Mouse (Mus musculus): ENCODE results near the gene Cnnm3. TPM values are rescaled to one million over a fixed set of nuclear protein-coding genes. Genes with fewer than 3 reads are reported as not detected.

Cnnm3 gene
- polyA plus RNA-seq, 1 experiment, result 10.2 TPM

DNA sequence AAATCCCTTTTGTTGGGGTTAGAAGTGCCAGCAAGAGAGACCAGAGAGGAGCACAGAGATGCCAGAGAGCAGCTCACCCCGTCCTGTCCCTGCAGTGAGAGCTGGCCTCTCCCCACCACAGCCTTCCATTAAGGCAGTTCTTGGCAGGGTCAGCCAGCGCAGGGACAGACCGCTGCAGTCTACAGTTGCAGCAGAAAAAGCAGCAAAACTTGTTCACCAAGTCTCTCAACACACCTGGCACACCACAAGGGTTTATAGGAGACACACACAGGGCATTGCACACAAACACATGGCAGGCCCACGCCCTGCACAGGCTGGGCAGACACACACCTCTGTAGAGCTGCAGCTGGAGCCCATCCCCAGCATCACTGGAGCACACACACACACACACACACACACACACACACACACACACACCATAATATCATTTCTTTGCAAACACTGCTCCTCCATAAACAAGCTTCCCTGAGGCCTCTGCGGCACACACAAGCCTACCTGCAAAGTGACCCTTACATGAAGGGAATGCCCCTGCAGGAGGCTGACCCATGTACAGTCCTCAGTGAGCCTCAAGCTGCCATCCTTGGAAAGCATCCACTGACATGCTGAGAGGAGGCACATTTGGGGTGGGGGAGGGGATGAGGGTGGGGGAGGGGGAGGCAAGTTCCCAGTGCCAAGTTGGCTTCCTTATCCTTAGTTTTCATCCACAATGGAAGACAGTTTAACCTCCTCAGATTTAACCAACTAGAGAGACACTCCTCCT lies 62.7 kb downstream of the Cnnm3 start:
- TF ChIP-seq TCF12 (IDR thresholded peaks at IDR 0.05; ENCODE audit: insufficient read depth, poor library complexity, severe bottlenecking) (no peak), SRF (IDR thresholded peaks at IDR 0.05; ENCODE audit: control insufficient read depth, insufficient read length, low read depth) (no peak), MAX (IDR thresholded peaks at IDR 0.05; ENCODE audit: low read depth) (no peak), MYOD1 (IDR thresholded peaks at IDR 0.05; ENCODE audit: control insufficient read depth in 1 of 3, insufficient read length in 2 of 3, low read depth in 2 of 3) (no peak), MYOG (IDR thresholded peaks at IDR 0.05; ENCODE audit: control insufficient read depth in 1 of 3, insufficient read depth in 1 of 3, insufficient read length in 2 of 3, low read depth in 2 of 3) (no peak), USF1 (IDR thresholded peaks at IDR 0.05; ENCODE audit: low read depth) (no peak)
- H3K36me3 ChIP-seq (ENCODE audit: control insufficient read depth, insufficient read depth), result no peaks in the 10 kb centered on the region
- no peak overlapping the region for H3ac ChIP-seq (ENCODE audit: control insufficient read depth, insufficient read length)
- H3K4me3 ChIP-seq, result no peak overlapping the region
- no peak overlapping the region for H3K4me2 ChIP-seq (ENCODE audit: low read depth)
- H3K27me3 ChIP-seq (ENCODE audit: control insufficient read depth, insufficient read depth, insufficient read length), result no peaks in the 10 kb centered on the region
- H3K79me2 ChIP-seq (ENCODE audit: control insufficient read depth, insufficient read depth), result no peaks in the 10 kb centered on the region

DNA sequence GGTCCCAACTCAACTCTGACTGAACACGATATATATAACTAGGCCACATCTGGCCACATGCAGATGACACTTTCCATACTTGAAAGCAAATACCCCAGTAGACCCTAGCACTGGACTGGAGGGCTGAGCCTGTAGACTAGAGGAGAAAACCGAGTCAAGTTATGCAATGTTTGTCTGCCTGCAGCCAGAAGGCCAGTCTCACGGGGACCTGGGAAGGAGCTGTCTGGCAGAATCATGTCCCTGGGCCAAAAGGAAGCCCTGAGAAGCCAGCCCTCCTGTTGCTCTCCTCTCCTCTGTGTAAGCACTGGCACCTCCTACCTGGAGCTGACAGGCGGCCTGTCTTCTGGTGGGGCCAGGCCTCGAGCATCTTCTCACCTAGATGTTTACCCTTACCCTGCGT lies 63.7 kb downstream of the Cnnm3 start:
- H3K4me2 ChIP-seq (ENCODE audit: low read depth), result no peak overlapping the region
- TF ChIP-seq MYOD1 (IDR thresholded peaks at IDR 0.05; ENCODE audit: control insufficient read depth in 1 of 3, insufficient read length in 2 of 3, low read depth in 2 of 3), result no peak
- TF ChIP-seq MAX (IDR thresholded peaks at IDR 0.05; ENCODE audit: low read depth), result no peak
- TF ChIP-seq TCF3 (IDR thresholded peaks at IDR 0.05; ENCODE audit: insufficient read length, low read depth), result no peak
- TF ChIP-seq CEBPB (IDR thresholded peaks at IDR 0.05; ENCODE audit: insufficient read depth, poor library complexity, severe bottlenecking), result no peak
- no peak for TF ChIP-seq TCF12 (IDR thresholded peaks at IDR 0.05; ENCODE audit: insufficient read depth, poor library complexity, severe bottlenecking)
- no peak for TF ChIP-seq E2F4 (IDR thresholded peaks at IDR 0.05; ENCODE audit: insufficient read depth)
- no peak for TF ChIP-seq POLR2A (IDR thresholded peaks at IDR 0.05; ENCODE audit: insufficient read length, low read depth)
- no peak for TF ChIP-seq USF1 (IDR thresholded peaks at IDR 0.05; ENCODE audit: low read depth)
- no peak for TF ChIP-seq SRF (IDR thresholded peaks at IDR 0.05; ENCODE audit: control insufficient read depth, insufficient read length, low read depth)
- no peak for TF ChIP-seq REST (IDR thresholded peaks at IDR 0.05; ENCODE audit: insufficient read depth, insufficient read length)
- no peak for TF ChIP-seq MYOG (IDR thresholded peaks at IDR 0.05; ENCODE audit: control insufficient read depth in 1 of 3, insufficient read depth in 1 of 3, insufficient read length in 2 of 3, low read depth in 2 of 3)
- no peak for TF ChIP-seq POLR2AphosphoS2 (IDR thresholded peaks at IDR 0.05; ENCODE audit: insufficient read length, low read depth)
- no peak overlapping the region for H3K4me3 ChIP-seq
- H3K27me3 ChIP-seq (ENCODE audit: control insufficient read depth, insufficient read depth, insufficient read length), result no peaks in the 10 kb centered on the region
- H3ac ChIP-seq (ENCODE audit: control insufficient read depth, insufficient read length), result no peak overlapping the region
- H3K79me2 ChIP-seq (ENCODE audit: control insufficient read depth, insufficient read depth), result no peaks in the 10 kb centered on the region
- H3K36me3 ChIP-seq (ENCODE audit: control insufficient read depth, insufficient read depth), result no peaks in the 10 kb centered on the region

DNA sequence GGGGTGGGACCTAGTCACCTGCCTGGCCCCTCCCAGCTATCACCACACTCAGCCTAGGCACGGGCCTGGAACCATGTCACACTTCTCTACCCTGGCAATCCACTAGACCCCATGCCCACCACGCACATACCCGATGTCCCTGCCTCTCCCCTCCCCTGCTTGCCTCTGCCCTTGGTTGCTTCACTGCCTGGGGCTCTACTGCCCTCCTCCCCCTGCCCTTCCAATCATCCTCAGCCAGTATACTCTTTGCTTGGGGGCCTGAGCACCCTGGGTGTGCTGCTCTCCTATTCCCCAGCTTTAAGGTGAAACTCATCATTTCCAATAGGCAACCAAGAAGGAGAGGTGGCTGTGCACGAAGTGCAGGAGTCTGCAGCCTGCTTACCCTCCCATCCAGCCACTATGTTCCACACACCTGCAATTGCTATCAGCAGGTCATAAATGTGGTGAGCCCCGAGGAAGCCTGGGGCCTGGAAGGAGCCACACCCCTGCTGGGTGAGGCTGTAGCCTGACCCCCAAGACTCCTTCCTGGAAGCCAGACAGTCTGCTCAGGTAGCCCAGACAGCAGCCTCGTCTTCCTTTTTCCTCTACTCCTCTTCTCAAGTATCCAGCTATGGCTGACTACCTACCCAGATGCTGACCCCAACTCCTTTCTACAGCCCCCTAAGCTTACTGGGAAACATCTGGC lies 65.5 kb downstream of the Cnnm3 start:
- Histone ChIP-seq H3K36me3 (ENCODE audit: control insufficient read depth, insufficient read depth) (no peaks in the 10 kb centered on the region), H3K27me3 (ENCODE audit: control insufficient read depth, insufficient read depth, insufficient read length) (no peaks in the 10 kb centered on the region), H3K4me3 (no peak overlapping the region), H3K4me2 (ENCODE audit: low read depth) (no peak overlapping the region), H3K79me2 (ENCODE audit: control insufficient read depth, insufficient read depth) (no peaks in the 10 kb centered on the region), H3ac (ENCODE audit: control insufficient read depth, insufficient read length) (no peak overlapping the region)
- no peak for TF ChIP-seq MAX (IDR thresholded peaks at IDR 0.05; ENCODE audit: low read depth)
- TF ChIP-seq MYOG (IDR thresholded peaks at IDR 0.05; ENCODE audit: control insufficient read depth in 1 of 3, insufficient read depth in 1 of 3, insufficient read length in 2 of 3, low read depth in 2 of 3), result no peak
- no peak for TF ChIP-seq E2F4 (IDR thresholded peaks at IDR 0.05; ENCODE audit: insufficient read depth)
- TF ChIP-seq TCF3 (IDR thresholded peaks at IDR 0.05; ENCODE audit: insufficient read length, low read depth), result no peak
- TF ChIP-seq SRF (IDR thresholded peaks at IDR 0.05; ENCODE audit: control insufficient read depth, insufficient read length, low read depth), result no peak
- no peak for TF ChIP-seq MYOD1 (IDR thresholded peaks at IDR 0.05; ENCODE audit: control insufficient read depth in 1 of 3, insufficient read length in 2 of 3, low read depth in 2 of 3)
- TF ChIP-seq TCF12 (IDR thresholded peaks at IDR 0.05; ENCODE audit: insufficient read depth, poor library complexity, severe bottlenecking), result no peak
- TF ChIP-seq CEBPB (IDR thresholded peaks at IDR 0.05; ENCODE audit: insufficient read depth, poor library complexity, severe bottlenecking), result no peak
- no peak for TF ChIP-seq USF1 (IDR thresholded peaks at IDR 0.05; ENCODE audit: low read depth)
- no peak for TF ChIP-seq POLR2AphosphoS2 (IDR thresholded peaks at IDR 0.05; ENCODE audit: insufficient read length, low read depth)
- no peak for TF ChIP-seq REST (IDR thresholded peaks at IDR 0.05; ENCODE audit: insufficient read depth, insufficient read length)
- no peak for TF ChIP-seq POLR2A (IDR thresholded peaks at IDR 0.05; ENCODE audit: insufficient read length, low read depth)

Other genes with a start within 250 kb of the Cnnm3 start
- gene Neurl3, start 237.2 kb upstream of the Cnnm3 start, polyA plus RNA-seq (2012; fragmentation: generic; extraction: Trizol), result 0.11 TPM
- 65.8 TPM for gene Arid5a, start 204.1 kb upstream of the Cnnm3 start, polyA plus RNA-seq (2012; fragmentation: generic; extraction: Trizol)
- 35.7 TPM for gene Kansl3, start 142.7 kb upstream of the Cnnm3 start, polyA plus RNA-seq (2012; fragmentation: generic; extraction: Trizol)
- 0.59 TPM for gene Fer1l5, start 139.6 kb upstream of the Cnnm3 start, polyA plus RNA-seq (2012; fragmentation: generic; extraction: Trizol)
- 44.8 TPM for gene Lman2l, start 66.6 kb upstream of the Cnnm3 start, polyA plus RNA-seq (2012; fragmentation: generic; extraction: Trizol)
- 21.6 TPM for gene Cnnm4, start 40.2 kb upstream of the Cnnm3 start, polyA plus RNA-seq (2012; fragmentation: generic; extraction: Trizol)
- 78.6 TPM for gene Ankrd23, start 25.0 kb downstream of the Cnnm3 start, polyA plus RNA-seq (2012; fragmentation: generic; extraction: Trizol)
- 0.13 TPM for gene Gm42417, start 27.6 kb downstream of the Cnnm3 start, polyA plus RNA-seq (2012; fragmentation: generic; extraction: Trizol)
- gene Ankrd39, start 35.6 kb downstream of the Cnnm3 start, polyA plus RNA-seq (2012; fragmentation: generic; extraction: Trizol), result 17.9 TPM
- 30.7 TPM for gene Sema4c, start 46.5 kb downstream of the Cnnm3 start, polyA plus RNA-seq (2012; fragmentation: generic; extraction: Trizol)
- 1.5 TPM for gene Fam178b, start 171.3 kb downstream of the Cnnm3 start, polyA plus RNA-seq (2012; fragmentation: generic; extraction: Trizol)
- gene Cox5b, start 179.6 kb downstream of the Cnnm3 start, polyA plus RNA-seq (2012; fragmentation: generic; extraction: Trizol), result 1,086 TPM
- 0.12 TPM for gene 4933424G06Rik, start 198.3 kb downstream of the Cnnm3 start, polyA plus RNA-seq (2012; fragmentation: generic; extraction: Trizol)
- 111 TPM for gene Actr1b, start 202.6 kb downstream of the Cnnm3 start, polyA plus RNA-seq (2012; fragmentation: generic; extraction: Trizol)
- gene Zap70, start 249.9 kb downstream of the Cnnm3 start, polyA plus RNA-seq (2012; fragmentation: generic; extraction: Trizol), result 2.3 TPM

All from myocyte (in vitro differentiated cells).